Mouse (Mus musculus) CH12.LX (cell line): Measurements from ENCODE around the gene Hcfc2. TPM values are rescaled to one million over a fixed set of nuclear protein-coding genes. Genes with fewer than 3 reads are reported as not detected.

ENCODE experiments used
- DNase-seq: peaks from one replicate; pipeline ENCODE4 v3.0.0-alpha.2; 2013; ENCODE audit errors: extremely low read depth
- H3K27ac ChIP-seq: 2 replicates; pipeline ENCODE4 v1.5.1; 2012; ENCODE audit warnings: low read depth, mild to moderate bottlenecking, control low read depth, moderate library complexity; ENCODE audit not compliant: insufficient read depth
- H3K27me3 ChIP-seq: replicated peaks from 2 replicates; pipeline ENCODE3; 2012; ENCODE audit warnings: inconsistent platforms
- H3K36me3 ChIP-seq, 2 experiments: replicated peaks in 1 of 2; 2 replicates each; pipeline versions ENCODE3 to v1.6.1; 2012; ENCODE audit warnings: inconsistent platforms in 1 of 2, low read length in 1 of 2, mild to moderate bottlenecking in 1 of 2, mixed read lengths in 1 of 2, moderate library complexity in 1 of 2; ENCODE audit not compliant: control insufficient read depth in 1 of 2, insufficient read depth in 1 of 2
- H3K4me1 ChIP-seq, 2 experiments: 2 replicates each; pipeline ENCODE4 v1.6.1; 2012; ENCODE audit warnings: inconsistent platforms in 1 of 2, moderate library complexity in 1 of 2; ENCODE audit not compliant: insufficient read depth in 2 of 2, control insufficient read depth in 1 of 2
- H3K4me2 ChIP-seq: 2 replicates; pipeline ENCODE4 v1.6.1; 2012; ENCODE audit warnings: low read depth, mild to moderate bottlenecking, control low read depth; ENCODE audit not compliant: poor library complexity, insufficient read depth, severe bottlenecking
- H3K4me3 ChIP-seq, 3 experiments: fragments of 150-350 bp in 1 of 3; sonication (generic) in 1 of 3; replicated peaks in 1 of 3; 2 replicates each; pipeline versions ENCODE3 to v1.5.1; 2011 to 2012; ENCODE audit warnings: low read depth in 2 of 3, low read length in 2 of 3, mild to moderate bottlenecking in 2 of 3, moderate library complexity in 2 of 3, control low read depth in 1 of 3, improper control_type of control experiment in 1 of 3, inconsistent platforms in 1 of 3, mixed read lengths in 1 of 3; ENCODE audit not compliant: poor library complexity in 1 of 3
- H3K79me2 ChIP-seq: replicated peaks from 2 replicates; pipeline ENCODE4 v1.6.1; 2012; ENCODE audit warnings: mild to moderate bottlenecking, moderate library complexity; ENCODE audit not compliant: control insufficient read depth, poor library complexity, insufficient read depth, severe bottlenecking; ENCODE audit errors: extremely low read depth
- H3K9ac ChIP-seq: 2 replicates; pipeline ENCODE4 v1.6.1; 2012; ENCODE audit warnings: low read depth, mild to moderate bottlenecking, control low read depth, moderate library complexity; ENCODE audit not compliant: insufficient read depth
- H3K9me3 ChIP-seq: replicated peaks from 2 replicates; pipeline ENCODE3; 2012; ENCODE audit warnings: low read length, inconsistent platforms, mixed read lengths
- BHLHE40 ChIP-seq: IDR thresholded peaks from 2 replicates; pipeline ENCODE4 v1.6.1; 2011; ENCODE audit warnings: mild to moderate bottlenecking, low read depth, low read length, improper control_type of control experiment
- CHD1 ChIP-seq: IDR thresholded peaks from 2 replicates; pipeline ENCODE4 v1.6.1; 2012; ENCODE audit warnings: low read depth, low read length, improper control_type of control experiment, inconsistent platforms
- CTCF ChIP-seq, 2 experiments: IDR thresholded peaks in 1 of 2; conservative IDR thresholded peaks in 1 of 2; 2 replicates each; pipeline ENCODE4 v1.5.1; 2011 to 2012; ENCODE audit warnings: low read depth in 2 of 2, low read length in 2 of 2, improper control_type of control experiment in 1 of 2, inconsistent platforms in 1 of 2, mild to moderate bottlenecking in 1 of 2, moderate library complexity in 1 of 2
- EP300 ChIP-seq: IDR thresholded peaks from 2 replicates; pipeline ENCODE4 v1.6.1; 2011; ENCODE audit warnings: low read length, improper control_type of control experiment
- ETS1 ChIP-seq: conservative IDR thresholded peaks from 2 replicates; pipeline ENCODE4 v1.6.1; 2012; ENCODE audit warnings: low read depth, mild to moderate bottlenecking, inconsistent platforms, low read length, improper control_type of control experiment, moderate library complexity
- GABPA ChIP-seq: IDR thresholded peaks from 2 replicates; pipeline ENCODE4 v1.6.1; 2012; ENCODE audit warnings: low read depth, low read length, improper control_type of control experiment, inconsistent platforms; ENCODE audit not compliant: insufficient replicate concordance
- HCFC1 ChIP-seq: IDR thresholded peaks from 2 replicates; pipeline ENCODE4 v1.6.1; 2012; ENCODE audit warnings: low read depth, mild to moderate bottlenecking, inconsistent platforms, low read length, improper control_type of control experiment
- IRF4 ChIP-seq: IDR thresholded peaks from 2 replicates; pipeline ENCODE4 v1.6.1; 2014; ENCODE audit warnings: low read depth, mild to moderate bottlenecking, inconsistent platforms, low read length, improper control_type of control experiment
- JUN ChIP-seq: IDR thresholded peaks from 2 replicates; pipeline ENCODE4 v1.6.1; 2011; ENCODE audit warnings: low read depth, mild to moderate bottlenecking, low read length, improper control_type of control experiment, moderate library complexity; ENCODE audit not compliant: insufficient read depth
- JUND ChIP-seq: conservative IDR thresholded peaks from 2 replicates; pipeline ENCODE4 v1.6.1; 2011; ENCODE audit warnings: low read depth, low read length, improper control_type of control experiment
- KAT2A ChIP-seq: IDR thresholded peaks from 2 replicates; pipeline ENCODE4 v1.6.1; 2012; ENCODE audit warnings: low read length, improper control_type of control experiment, inconsistent platforms; ENCODE audit not compliant: insufficient replicate concordance
- MAFK ChIP-seq: IDR thresholded peaks from 2 replicates; pipeline ENCODE4 v1.6.1; 2011; ENCODE audit warnings: low read length, improper control_type of control experiment; ENCODE audit not compliant: insufficient replicate concordance
- MAX ChIP-seq: IDR thresholded peaks from 2 replicates; pipeline ENCODE4 v1.6.1; 2011; ENCODE audit warnings: low read length, improper control_type of control experiment
- MEF2A ChIP-seq: IDR thresholded peaks from 2 replicates; pipeline ENCODE4 v1.6.1; 2014; ENCODE audit warnings: low read depth, mild to moderate bottlenecking, inconsistent platforms, low read length, improper control_type of control experiment, borderline replicate concordance
- MXI1 ChIP-seq: IDR thresholded peaks from 2 replicates; pipeline ENCODE4 v1.6.1; 2011; ENCODE audit warnings: mild to moderate bottlenecking, low read depth, low read length, improper control_type of control experiment
- MYC ChIP-seq: IDR thresholded peaks from 2 replicates; pipeline ENCODE4 v1.6.1; 2011; ENCODE audit warnings: low read depth, mild to moderate bottlenecking, improper control_type of control experiment, low read length
- NELFE ChIP-seq: IDR thresholded peaks from 2 replicates; pipeline ENCODE4 v1.6.1; 2011; ENCODE audit warnings: low read depth, low read length, improper control_type of control experiment
- PAX5 ChIP-seq: IDR thresholded peaks from 2 replicates; pipeline ENCODE4 v1.6.1; 2012; ENCODE audit warnings: low read length, inconsistent platforms, mixed read lengths
- POLR2AphosphoS2 ChIP-seq: IDR thresholded peaks from 2 replicates; pipeline ENCODE4 v1.6.1; 2011; ENCODE audit warnings: low read depth, low read length, improper control_type of control experiment
- RAD21 ChIP-seq: IDR thresholded peaks from 2 replicates; pipeline ENCODE4 v1.6.1; 2011; ENCODE audit warnings: low read depth, mild to moderate bottlenecking, low read length, improper control_type of control experiment, moderate library complexity
- SIN3A ChIP-seq: IDR thresholded peaks from 2 replicates; pipeline ENCODE4 v1.6.1; 2012; ENCODE audit warnings: low read length, improper control_type of control experiment, inconsistent platforms
- SMC3 ChIP-seq: IDR thresholded peaks from 2 replicates; pipeline ENCODE4 v1.6.1; 2011; ENCODE audit warnings: low read depth, low read length, improper control_type of control experiment
- TBP ChIP-seq: conservative IDR thresholded peaks from 2 replicates; pipeline ENCODE4 v1.6.1; 2011; ENCODE audit warnings: low read depth, low read length, improper control_type of control experiment
- TCF12 ChIP-seq: IDR thresholded peaks from 2 replicates; pipeline ENCODE4 v1.6.1; 2014; ENCODE audit warnings: low read depth, mild to moderate bottlenecking, inconsistent platforms, low read length, improper control_type of control experiment
- UBTF ChIP-seq: IDR thresholded peaks from 2 replicates; pipeline ENCODE4 v1.6.1; 2012; ENCODE audit warnings: low read depth, mild to moderate bottlenecking, inconsistent platforms, low read length, improper control_type of control experiment, moderate library complexity
- USF2 ChIP-seq: conservative IDR thresholded peaks from 2 replicates; pipeline ENCODE4 v1.6.1; 2011; ENCODE audit warnings: low read depth, low read length, improper control_type of control experiment
- ZC3H11A ChIP-seq: IDR thresholded peaks from 2 replicates; pipeline ENCODE4 v1.6.1; 2012; ENCODE audit warnings: low read depth, mild to moderate bottlenecking, inconsistent platforms, low read length, improper control_type of control experiment
- ZMIZ1 ChIP-seq: IDR thresholded peaks from 2 replicates; pipeline ENCODE4 v1.6.1; 2012; ENCODE audit warnings: low read depth, mild to moderate bottlenecking, inconsistent platforms, low read length, improper control_type of control experiment
- ZNF384 ChIP-seq: IDR thresholded peaks from 2 replicates; pipeline ENCODE4 v1.6.1; 2012; ENCODE audit warnings: low read depth, low read length, improper control_type of control experiment, inconsistent platforms
- dilution Hi-C: fragments of 300-500 bp; cut with MboI; formaldehyde crosslinking; loops from 2 replicates; pipeline ENCODE4 v1.14.3; 2020; ENCODE audit warnings: low sequenced_read_pairs; ENCODE audit not compliant: extremely low pct_unique_long_range_greater_than_20kb, extremely low pct_ligation_motif_present
- in situ Hi-C: fragments of 300-500 bp; cut with MboI; formaldehyde crosslinking; loops from 3 replicates; pipeline ENCODE4 v1.14.3; 2019; ENCODE audit warnings: low sequenced_read_pairs, low pct_ligation_motif_present, low pct_unique_long_range_greater_than_20kb, mixed read lengths
- polyA plus RNA-seq: library from polyadenylated mRNA; unstranded; fragments of >175 nt; gene quantifications from 2 replicates; pipeline ENCODE4 v1.2.1, GENCODE M21; 2012; ENCODE audit warnings: low read depth; ENCODE audit not compliant: insufficient read length
- total RNA-seq, 2 experiments: library from RNA; depleted of rRNA; stranded (reverse); fragments of 300-350 nt in 1 of 2; fragments of >200 nt in 1 of 2; gene quantifications; 2 replicates each; pipeline ENCODE4 v1.2.3; 2012 to 2014

Hcfc2 gene
- total and polyA plus RNA-seq, 3 experiments: 10.5 to 13.0 (median 12.3) TPM

DNA sequence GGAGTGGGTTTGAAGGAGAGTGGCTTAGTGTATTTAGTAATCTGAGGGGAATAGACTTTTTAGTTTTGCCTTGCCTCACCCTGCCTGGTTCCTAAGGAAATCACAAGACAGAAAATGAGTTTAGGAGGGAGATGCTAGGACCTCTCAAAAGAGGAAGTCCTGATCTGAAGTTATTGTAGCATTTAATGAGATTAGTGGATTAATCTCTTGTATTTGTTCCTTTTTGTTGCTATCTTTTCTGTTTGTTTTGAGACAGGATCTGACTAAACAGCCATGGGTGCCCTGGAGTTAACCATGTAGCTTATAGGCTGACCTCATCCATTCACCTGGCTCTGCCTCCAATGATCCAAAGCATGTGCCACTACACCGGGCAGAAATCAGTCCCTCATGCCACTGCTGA is 46.6 kb downstream of the Hcfc2 start:
- Histone ChIP-seq H3K27me3 (no peaks in the 10 kb centered on the region), H3K9ac (no peak overlapping the region), H3K36me3 (peaks cover 45 to 74% of the 10 kb centered on the region in 2 experiments), H3K4me3 (no peak overlapping the region), H3K4me2 (no peak overlapping the region), H3K9me3 (no peaks in the 10 kb centered on the region), H3K4me1 (0 out of 4 replicates have a peak, but pooled peaks cover 0 to 5% of the 10 kb centered on the region in 2 experiments), H3K27ac (no peak overlapping the region), H3K79me2 (0 out of 2 replicates have a peak, but pooled peaks cover 2% of the 10 kb centered on the region)
- dilution Hi-C loops (no loop called here), in situ Hi-C loops (no loop called here)
- no peak for TF ChIP-seq GABPA
- TF ChIP-seq CTCF (conservative IDR thresholded peaks at IDR 0.05 in 1 of 2, IDR thresholded peaks at IDR 0.05 in 1 of 2; ENCODE audit: low read depth in 2 of 2, low read length in 2 of 2): no peak
- TF ChIP-seq UBTF: no peak
- TF ChIP-seq HCFC1: no peak
- no peak for TF ChIP-seq TBP
- TF ChIP-seq IRF4: no peak
- TF ChIP-seq EP300: no peak
- TF ChIP-seq JUND: no peak
- TF ChIP-seq MEF2A: no peak
- no peak for TF ChIP-seq PAX5
- no peak for TF ChIP-seq CHD1
- TF ChIP-seq ZNF384: no peak
- no peak for TF ChIP-seq SMC3
- no peak for DNase-seq

DNA sequence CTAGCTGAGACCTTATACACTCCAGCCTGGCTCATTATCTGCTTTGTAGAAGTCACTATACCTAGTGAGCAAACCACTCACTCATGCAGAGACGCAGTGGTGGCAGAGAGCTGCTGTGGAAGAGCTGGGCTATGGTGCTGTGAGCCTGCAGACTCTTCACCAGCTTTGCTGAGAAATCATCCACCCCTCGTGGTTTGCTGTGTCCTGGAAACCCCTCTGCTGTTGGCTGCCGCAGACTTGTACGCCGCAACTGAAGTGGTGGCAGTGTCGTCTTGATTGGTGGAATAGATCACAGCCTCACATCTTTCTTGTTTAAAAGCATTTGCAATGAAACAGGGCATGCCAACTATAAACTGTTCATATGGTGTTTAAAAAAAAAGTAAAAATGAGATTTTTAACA is 48.3 kb downstream of the Hcfc2 start:
- Histone ChIP-seq H3K9ac (no peak overlapping the region), H3K4me2 (no peak overlapping the region), H3K27ac (no peak overlapping the region), H3K4me1 (0 out of 4 replicates have a peak, but pooled peaks cover 0 to 5% of the 10 kb centered on the region in 2 experiments), H3K79me2 (0 out of 2 replicates have a peak, but pooled peaks cover 2% of the 10 kb centered on the region), H3K9me3 (no peaks in the 10 kb centered on the region), H3K36me3 (peaks cover 51 to 80% of the 10 kb centered on the region in 2 experiments), H3K4me3 (no peak overlapping the region), H3K27me3 (no peaks in the 10 kb centered on the region)
- in situ Hi-C loops (no loop called here), dilution Hi-C loops (no loop called here)
- TF ChIP-seq CTCF (conservative IDR thresholded peaks at IDR 0.05 in 1 of 2, IDR thresholded peaks at IDR 0.05 in 1 of 2; ENCODE audit: low read depth in 2 of 2, low read length in 2 of 2) (no peak), ETS1 (no peak), MXI1 (no peak), ZMIZ1 (no peak), MYC (no peak), USF2 (no peak), MAX (no peak), BHLHE40 (no peak), JUN (no peak), NELFE (no peak), SIN3A (no peak), IRF4 (no peak), MAFK (no peak), KAT2A (no peak), ZC3H11A (no peak), POLR2AphosphoS2 (no peak), TBP (no peak), TCF12 (no peak), RAD21 (no peak), JUND (no peak)
- DNase-seq: no peak
